Mouse (Mus musculus) urinary bladder, adult 18-20 months (tissue): ENCODE data around the gene Mamstr.

Experiments used
- DNase-seq, 2 experiments: peaks; one replicate each; pipeline ENCODE4 v3.0.0; 2022; ENCODE audit warnings: low spot score in 2 of 2, mixed read lengths in 2 of 2

Mamstr gene

GRCm38 (mm10) chr7:45692364-45692763, 52.6 kb downstream of the Mamstr start:
- DNase-seq: no peak

DNA sequence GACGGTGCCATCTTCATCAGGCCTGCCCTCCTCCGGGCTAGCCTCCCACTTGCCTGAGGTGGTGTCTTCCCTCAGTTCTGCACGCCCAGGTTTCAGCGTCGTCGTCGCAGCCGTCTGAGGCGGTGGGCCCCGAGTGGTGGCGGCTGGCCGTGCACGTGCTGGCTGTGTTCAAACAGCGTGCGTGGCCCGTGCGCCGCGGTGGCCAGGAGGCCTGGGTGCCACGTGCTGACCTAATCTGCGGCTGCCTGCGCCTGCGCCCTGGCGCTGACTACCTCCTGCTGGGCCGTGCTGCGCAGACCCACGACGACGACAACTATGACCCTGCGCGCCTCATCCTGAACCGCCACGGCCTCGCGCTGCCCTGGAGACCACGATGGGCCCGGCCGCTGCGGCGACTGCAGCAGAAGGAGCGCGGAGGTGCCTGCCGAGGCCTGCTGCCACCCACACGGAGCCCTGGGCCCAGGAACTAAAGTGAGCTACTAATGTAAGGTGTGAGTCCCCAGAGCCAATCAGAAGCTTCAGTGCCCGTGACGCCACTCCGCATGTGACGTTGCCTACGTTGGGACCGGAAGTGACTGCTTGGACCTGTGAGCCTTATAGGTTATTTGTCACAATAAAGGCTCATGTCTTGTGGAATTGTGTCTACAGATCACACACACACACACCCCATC, 54.3 kb downstream of the Mamstr start, which contains the start of gene Sec1:
TSS of gene Sec1 (minus strand) at position 482 of the 671 bp plus-strand sequence.
- DNase-seq: no peak

DNA sequence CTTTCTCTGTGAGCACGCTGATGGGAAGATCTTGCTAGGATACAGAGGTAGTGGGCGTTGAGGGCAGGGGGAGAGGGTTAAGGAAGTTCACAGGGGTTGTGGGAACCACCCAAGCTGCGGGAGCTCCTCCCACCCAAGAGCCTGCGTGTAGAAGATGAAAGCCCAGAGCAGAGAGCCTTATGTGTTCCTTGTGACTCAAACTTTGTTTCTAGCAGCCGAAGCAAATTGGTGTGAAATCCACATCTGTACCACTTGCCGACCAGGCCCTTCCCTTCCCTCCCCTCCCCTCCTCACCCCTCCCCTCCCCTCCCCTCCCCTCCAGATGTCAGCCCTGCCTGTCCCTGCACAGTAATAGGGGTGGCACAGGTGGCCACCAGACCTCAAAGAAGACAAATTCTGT, 55.3 kb downstream of the Mamstr start:
- DNase-seq: no peak
